Mouse (Mus musculus): ENCODE results near the gene Rufy4. TPM values are rescaled to one million over a fixed set of nuclear protein-coding genes. Genes with fewer than 3 reads are reported as not detected.

The Rufy4 gene
- polyA plus RNA-seq, 1 experiment = 2.6 TPM

DNA sequence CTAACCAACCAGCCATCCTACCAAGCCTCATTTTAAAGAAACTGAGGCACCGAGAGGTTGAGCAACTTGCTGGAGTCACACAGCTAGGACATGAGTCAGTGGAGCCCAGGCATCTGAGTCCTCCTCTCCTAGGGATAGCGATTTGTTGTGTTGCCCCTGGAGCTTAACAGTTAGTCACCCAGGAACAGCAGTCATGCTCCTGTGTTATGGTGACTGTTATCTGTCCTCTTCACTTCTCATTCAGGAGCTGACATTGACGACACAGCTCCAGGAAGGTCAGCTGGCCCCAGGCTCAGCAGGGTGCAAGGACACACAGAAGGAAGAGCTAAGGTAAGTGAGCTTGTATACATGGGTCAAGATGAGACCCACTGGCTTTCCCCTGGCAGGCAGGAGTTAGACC is 29.6 kb upstream of the Rufy4 start:
- TF ChIP-seq POLR2A (IDR thresholded peaks at IDR 0.05; ENCODE audit: borderline replicate concordance, control insufficient read depth, low read depth, low read length) (no peak), CTCF (IDR thresholded peaks at IDR 0.05; ENCODE audit: control insufficient read depth, insufficient read depth, low read length) (no peak)
- H3K4me3 ChIP-seq (replicated peaks; ENCODE audit: control insufficient read depth, low read depth, low read length) = no peak overlapping the region
- 76% methylated on average over 3 of the region's 3 CpGs for WGBS
- no peak overlapping the region for H3K27ac ChIP-seq (ENCODE audit: control insufficient read depth, insufficient read depth, low read depth, low read length, poor library complexity)
- H3K4me1 ChIP-seq (ENCODE audit: control insufficient read depth, insufficient read depth, low read length) = no peaks in the 10 kb centered on the region

DNA sequence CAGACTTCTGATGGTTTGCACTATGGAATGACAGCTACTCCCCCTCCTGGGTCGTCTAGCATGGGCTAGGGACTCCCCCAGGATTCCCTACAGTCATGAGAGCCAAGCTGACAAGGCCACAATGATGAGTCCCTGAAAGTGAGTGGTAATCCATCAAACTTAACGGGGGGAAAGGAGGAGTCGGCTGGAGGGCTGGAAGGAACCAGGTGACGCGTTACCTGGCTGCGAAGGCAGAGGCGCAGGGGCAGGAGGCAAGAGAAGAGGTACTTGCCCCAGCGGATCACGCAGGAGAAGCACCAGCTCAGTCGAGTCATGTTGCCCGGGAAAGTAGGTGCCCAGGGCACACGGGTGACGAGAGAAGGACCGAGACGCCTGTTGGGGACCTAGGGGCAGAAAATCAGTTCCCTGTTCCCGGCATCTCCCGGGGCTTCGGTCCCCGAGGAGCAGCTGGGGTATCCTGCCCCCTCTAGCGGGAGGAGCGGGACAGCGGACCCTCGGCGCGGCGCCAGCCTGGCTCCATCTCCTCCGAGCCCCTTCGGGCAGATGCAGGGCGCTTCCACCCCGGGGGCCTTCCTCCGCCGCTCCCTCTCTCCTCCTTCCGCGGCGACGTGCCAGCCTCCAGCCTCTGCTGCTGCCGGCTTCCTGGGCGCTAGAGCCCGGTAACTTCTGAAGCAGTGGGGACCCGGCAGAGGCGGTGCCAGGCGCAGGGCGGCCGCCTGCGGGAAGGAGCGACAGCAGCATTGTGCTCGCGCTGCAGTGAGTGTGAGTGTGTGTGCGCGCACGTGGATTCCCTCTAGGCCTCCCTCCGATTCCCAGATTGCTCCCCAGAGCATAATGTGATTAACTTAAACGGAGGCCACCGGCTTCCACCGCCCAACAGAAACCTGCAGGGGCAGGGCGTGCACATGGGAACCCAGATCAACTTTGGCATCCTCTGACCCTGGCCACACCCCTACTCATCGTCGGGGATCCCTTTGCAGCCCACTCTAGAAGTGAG is 27.0 kb upstream of the Rufy4 start:
- Histone ChIP-seq H3K27ac (ENCODE audit: control insufficient read depth, insufficient read depth, low read depth, low read length, poor library complexity) (no peak overlapping the region; the same call in 1 of the 2 replicates), H3K4me3 (replicated peaks; ENCODE audit: control insufficient read depth, low read depth, low read length) (no peak overlapping the region), H3K4me1 (ENCODE audit: control insufficient read depth, insufficient read depth, low read length) (no peaks in the 10 kb centered on the region)
- TF ChIP-seq CTCF (IDR thresholded peaks at IDR 0.05; ENCODE audit: control insufficient read depth, insufficient read depth, low read length) (no peak), POLR2A (IDR thresholded peaks at IDR 0.05; ENCODE audit: borderline replicate concordance, control insufficient read depth, low read depth, low read length) (no peak)
- 3% methylated on average over 58 of the region's 58 CpGs for WGBS

- TF ChIP-seq POLR2A (IDR thresholded peaks at IDR 0.05; ENCODE audit: borderline replicate concordance, control insufficient read depth, low read depth, low read length) (no peak), CTCF (IDR thresholded peaks at IDR 0.05; ENCODE audit: control insufficient read depth, insufficient read depth, low read length) (no peak)
- no peak overlapping the region for H3K27ac ChIP-seq (ENCODE audit: control insufficient read depth, insufficient read depth, low read depth, low read length, poor library complexity)
- no peaks in the 10 kb centered on the region for H3K4me1 ChIP-seq (ENCODE audit: control insufficient read depth, insufficient read depth, low read length)
- WGBS = 0% methylated on average over 14 of the region's 14 CpGs
- H3K4me3 ChIP-seq (replicated peaks; ENCODE audit: control insufficient read depth, low read depth, low read length) = no peak overlapping the region
Observed at GRCm38 (mm10) chr1:74099001-74099435, 26.3 kb upstream of the Rufy4 start.

- H3K4me3 ChIP-seq (replicated peaks; ENCODE audit: control insufficient read depth, low read depth, low read length) = no peak overlapping the region
- H3K27ac ChIP-seq (ENCODE audit: control insufficient read depth, insufficient read depth, low read depth, low read length, poor library complexity) = no peak overlapping the region
- TF ChIP-seq POLR2A (IDR thresholded peaks at IDR 0.05; ENCODE audit: borderline replicate concordance, control insufficient read depth, low read depth, low read length) (no peak), CTCF (IDR thresholded peaks at IDR 0.05; ENCODE audit: control insufficient read depth, insufficient read depth, low read length) (no peak)
- 83% methylated on average over 6 of the region's 6 CpGs for whole genome bisulfite sequencing
- no peaks in the 10 kb centered on the region for H3K4me1 ChIP-seq (ENCODE audit: control insufficient read depth, insufficient read depth, low read length)
Observed at GRCm38 (mm10) chr1:74103654-74104353, 21.5 kb upstream of the Rufy4 start.

DNA sequence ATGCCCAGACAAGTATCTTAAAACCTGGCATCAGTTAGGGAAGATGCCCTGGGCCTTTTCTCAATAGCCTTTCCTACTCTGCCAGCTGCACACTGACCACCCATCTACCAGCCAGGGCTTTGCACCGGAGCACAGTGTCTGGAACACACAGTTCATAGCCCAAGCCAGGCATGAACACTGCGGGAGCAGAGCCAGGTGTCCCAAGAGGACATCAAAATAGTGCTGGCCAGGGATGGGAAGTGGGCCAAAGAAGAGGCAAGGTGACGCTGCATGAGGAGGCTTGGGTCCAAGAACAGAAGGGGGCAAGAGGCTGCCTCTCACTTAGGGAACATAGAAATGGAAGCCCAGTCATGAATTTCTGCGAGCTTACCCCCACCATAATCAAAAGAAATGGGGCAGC is 19.7 kb upstream of the Rufy4 start:
- 80% methylated on average over 4 of the region's 4 CpGs for WGBS
- H3K4me1 ChIP-seq (ENCODE audit: control insufficient read depth, insufficient read depth, low read length) = no peaks in the 10 kb centered on the region
- H3K4me3 ChIP-seq (replicated peaks; ENCODE audit: control insufficient read depth, low read depth, low read length) = no peak overlapping the region
- TF ChIP-seq POLR2A (IDR thresholded peaks at IDR 0.05; ENCODE audit: borderline replicate concordance, control insufficient read depth, low read depth, low read length) (no peak), CTCF (IDR thresholded peaks at IDR 0.05; ENCODE audit: control insufficient read depth, insufficient read depth, low read length) (no peak)
- no peak overlapping the region for H3K27ac ChIP-seq (ENCODE audit: control insufficient read depth, insufficient read depth, low read depth, low read length, poor library complexity)

DNA sequence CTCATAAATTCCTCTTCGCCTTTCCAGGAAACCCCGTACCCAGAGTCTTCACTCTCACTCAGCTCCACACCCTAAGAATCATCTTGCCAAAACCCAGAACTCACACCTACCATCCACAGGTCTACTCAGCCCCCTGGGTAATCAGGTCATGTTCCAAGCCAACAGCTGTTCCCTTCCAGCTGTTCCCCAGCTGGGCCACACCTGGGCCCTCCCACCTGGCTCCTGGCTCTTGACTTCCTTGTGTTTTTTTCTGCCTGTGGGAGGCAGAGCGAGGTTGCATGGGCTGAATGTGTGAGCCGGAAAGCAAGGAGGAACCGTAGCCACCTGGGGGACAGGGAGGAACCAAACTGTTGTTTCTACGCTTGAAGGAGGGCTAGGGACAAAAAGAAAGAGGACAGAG is 19.1 kb upstream of the Rufy4 start:
- 56% methylated on average over 6 of the region's 6 CpGs for WGBS
- Histone ChIP-seq H3K4me1 (ENCODE audit: control insufficient read depth, insufficient read depth, low read length) (no peaks in the 10 kb centered on the region), H3K4me3 (replicated peaks; ENCODE audit: control insufficient read depth, low read depth, low read length) (no peak overlapping the region), H3K27ac (ENCODE audit: control insufficient read depth, insufficient read depth, low read depth, low read length, poor library complexity) (no peak overlapping the region)
- no peak for TF ChIP-seq CTCF (IDR thresholded peaks at IDR 0.05; ENCODE audit: control insufficient read depth, insufficient read depth, low read length)
- no peak for TF ChIP-seq POLR2A (IDR thresholded peaks at IDR 0.05; ENCODE audit: borderline replicate concordance, control insufficient read depth, low read depth, low read length)

- Histone ChIP-seq H3K4me1 (ENCODE audit: control insufficient read depth, insufficient read depth, low read length) (no peaks in the 10 kb centered on the region), H3K27ac (ENCODE audit: control insufficient read depth, insufficient read depth, low read depth, low read length, poor library complexity) (no peak overlapping the region), H3K4me3 (replicated peaks; ENCODE audit: control insufficient read depth, low read depth, low read length) (no peak overlapping the region)
- 60% methylated on average over 5 of the region's 5 CpGs for WGBS
- TF ChIP-seq POLR2A (IDR thresholded peaks at IDR 0.05; ENCODE audit: borderline replicate concordance, control insufficient read depth, low read depth, low read length) = no peak
- TF ChIP-seq CTCF (IDR thresholded peaks at IDR 0.05; ENCODE audit: control insufficient read depth, insufficient read depth, low read length) = no peak
Observed at GRCm38 (mm10) chr1:74107931-74108618, 17.3 kb upstream of the Rufy4 start.

DNA sequence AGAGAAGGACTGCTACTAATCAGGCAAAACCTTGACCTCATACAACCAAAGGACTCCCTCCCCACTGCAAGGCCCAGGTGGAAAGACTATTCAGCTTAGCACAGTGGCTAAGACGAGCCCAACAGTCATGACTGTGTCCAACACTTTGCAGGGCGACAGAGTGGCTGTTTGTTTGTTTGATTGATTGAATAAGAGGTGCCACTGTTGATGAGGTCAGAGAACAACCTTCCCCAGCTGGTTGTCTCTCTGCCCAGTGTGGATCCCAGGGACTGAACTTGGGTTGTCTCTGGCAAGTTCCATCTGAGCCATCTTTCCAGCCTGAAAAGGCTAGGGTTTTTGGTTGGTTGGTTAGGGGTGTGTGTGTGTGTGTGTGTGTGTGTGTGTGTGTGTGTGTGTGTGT is 15.7 kb upstream of the Rufy4 start:
- WGBS = 73% methylated on average over 2 of the region's 2 CpGs
- TF ChIP-seq CTCF (IDR thresholded peaks at IDR 0.05; ENCODE audit: control insufficient read depth, insufficient read depth, low read length) (no peak), POLR2A (IDR thresholded peaks at IDR 0.05; ENCODE audit: borderline replicate concordance, control insufficient read depth, low read depth, low read length) (no peak)
- H3K4me3 ChIP-seq (replicated peaks; ENCODE audit: control insufficient read depth, low read depth, low read length) = no peak overlapping the region
- no peaks in the 10 kb centered on the region for H3K4me1 ChIP-seq (ENCODE audit: control insufficient read depth, insufficient read depth, low read length)
- no peak overlapping the region for H3K27ac ChIP-seq (ENCODE audit: control insufficient read depth, insufficient read depth, low read depth, low read length, poor library complexity)
